Mouse (Mus musculus) large intestine, adult 2 months (tissue): ENCODE measurements around the gene Prkcsh. TPM values are rescaled to one million over a fixed set of nuclear protein-coding genes. Genes with fewer than 3 reads are reported as not detected.

Experiments
- DNase-seq: peaks from one replicate; pipeline ENCODE4 v3.0.0-alpha.2; 2012; ENCODE audit warnings: low read depth, low spot score
- WGBS: fragments of 180-500 bp; shearing (Covaris S2); methylation state at CpG from one replicate; pipeline ENCODE4 v1.1.7; 2018; 5-methylcytosine and 5-hydroxymethylcytosine counted together
- polyA plus RNA-seq: library from polyadenylated mRNA; depleted of rRNA; stranded (reverse); fragments of >200 nt; gene quantifications from 2 replicates; pipeline ENCODE4 v1.2.3, GENCODE M21; 2012

Prkcsh gene
- polyA plus RNA-seq, 1 experiment, result 127 TPM

GRCm38 (mm10) chr9:22035300-22036044, 32.9 kb downstream of the Prkcsh start:
- WGBS, result 72% methylated on average over 6 of the region's 6 CpGs
- DNase-seq, result no peak

- no peak for DNase-seq
Observed at GRCm38 (mm10) chr9:22037826-22038225, 35.2 kb downstream of the Prkcsh start.

GRCm38 (mm10) chr9:22041832-22042231, 39.2 kb downstream of the Prkcsh start:
- DNase-seq, result no peak
- 60% methylated on average over 2 of the region's 2 CpGs for WGBS

More at GRCm38 (mm10) chr9:22037826-22038225, 35.2 kb downstream of the Prkcsh start:
- WGBS, result 44% methylated on average over 10 of the region's 10 CpGs

- DNase-seq, result no peak
- 52% methylated on average over 9 of the region's 9 CpGs for WGBS
Observed at GRCm38 (mm10) chr9:22047329-22047728, 44.7 kb downstream of the Prkcsh start.

GRCm38 (mm10) chr9:22049315-22049714, 46.7 kb downstream of the Prkcsh start:
- 33% methylated on average over 11 of the region's 11 CpGs for WGBS

GRCm38 (mm10) chr9:22049721-22050270, 47.2 kb downstream of the Prkcsh start:
- WGBS, result 47% methylated on average over 4 of the region's 4 CpGs
- DNase-seq, result no peak

More at GRCm38 (mm10) chr9:22049315-22049714, 46.7 kb downstream of the Prkcsh start:
- no peak for DNase-seq

GRCm38 (mm10) chr9:22050351-22050889, 47.8 kb downstream of the Prkcsh start:
- WGBS, result 1% methylated on average over 43 of the region's 43 CpGs
- no peak for DNase-seq

GRCm38 (mm10) chr9:22051161-22051957, 48.8 kb downstream of the Prkcsh start:
- DNase-seq, result no peak

GRCm38 (mm10) chr9:22051958-22052254, 49.3 kb downstream of the Prkcsh start, which contains the start of gene Elavl3:
Gene Elavl3, minus strand, starts transcription at chr9:22052023.
- no peak for DNase-seq
- WGBS, result 2% methylated on average over 28 of the region's 28 CpGs

More at GRCm38 (mm10) chr9:22051161-22051957, 48.8 kb downstream of the Prkcsh start:
- 3% methylated on average over 67 of the region's 67 CpGs for WGBS

- DNase-seq, result no peak
- WGBS, result 29% methylated on average over 6 of the region's 7 CpGs
Observed at GRCm38 (mm10) chr9:22053657-22054056, 51.1 kb downstream of the Prkcsh start.

GRCm38 (mm10) chr9:22054411-22055076, 51.9 kb downstream of the Prkcsh start:
- DNase-seq, result no peak
- 3% methylated on average over 32 of the region's 32 CpGs for WGBS

GRCm38 (mm10) chr9:22055713-22056112, 53.1 kb downstream of the Prkcsh start:
- no peak for DNase-seq

GRCm38 (mm10) chr9:22056303-22056910, 53.8 kb downstream of the Prkcsh start:
- DNase-seq, result no peak
- 38% methylated on average over 9 of the region's 9 CpGs for WGBS

More at GRCm38 (mm10) chr9:22055713-22056112, 53.1 kb downstream of the Prkcsh start:
- WGBS, result 24% methylated on average over 29 of the region's 29 CpGs

- DNase-seq, result no peak
- WGBS, result 96% methylated on average over 9 of the region's 9 CpGs
Observed at GRCm38 (mm10) chr9:22057031-22057517, 54.5 kb downstream of the Prkcsh start.

- WGBS, result 90% methylated on average over 9 of the region's 9 CpGs
- DNase-seq, result no peak
Observed at GRCm38 (mm10) chr9:22058011-22058424, 55.4 kb downstream of the Prkcsh start.

- 67% methylated on average over 2 of the region's 2 CpGs for WGBS
- DNase-seq, result no peak
Observed at GRCm38 (mm10) chr9:22061339-22061738, 58.7 kb downstream of the Prkcsh start.
